Mouse (Mus musculus) heart, adult 2 months (tissue): ENCODE results near the gene Ppp2r5c.
A peak's percentile ranks its signal among the peaks of the same experiment; 100 is the strongest.

Experiments used
- CTCF ChIP-seq: fragments of 200-600 bp; IDR thresholded peaks from 2 replicates; pipeline ENCODE4 v1.8.1; 2022; ENCODE audit warnings: antibody characterized with exemption, mild to moderate bottlenecking, moderate library complexity
- EP300 ChIP-seq: fragments of 200-500 bp; IDR thresholded peaks from 2 replicates; pipeline ENCODE4 v1.6.1; 2011; ENCODE audit warnings: low read depth, low read length, control low read depth; ENCODE audit not compliant: insufficient read depth
- POLR2A ChIP-seq: fragments of 200-500 bp; IDR thresholded peaks from 2 replicates; pipeline ENCODE4 v1.6.1; 2011; ENCODE audit warnings: mild to moderate bottlenecking, low read depth, low read length, control low read depth; ENCODE audit not compliant: insufficient read depth

- no peak for TF ChIP-seq CTCF
- no peak for TF ChIP-seq POLR2A
- TF ChIP-seq EP300: peak; percentile 69; the same call in 1 of the 2 replicates
Observed at GRCm38 (mm10) chr12:110537751-110538150, 90.8 kb downstream of the Ppp2r5c start.
